Comparison of ENCODE assay signal across 9 mouse cellular contexts in the genomic region with DNA sequence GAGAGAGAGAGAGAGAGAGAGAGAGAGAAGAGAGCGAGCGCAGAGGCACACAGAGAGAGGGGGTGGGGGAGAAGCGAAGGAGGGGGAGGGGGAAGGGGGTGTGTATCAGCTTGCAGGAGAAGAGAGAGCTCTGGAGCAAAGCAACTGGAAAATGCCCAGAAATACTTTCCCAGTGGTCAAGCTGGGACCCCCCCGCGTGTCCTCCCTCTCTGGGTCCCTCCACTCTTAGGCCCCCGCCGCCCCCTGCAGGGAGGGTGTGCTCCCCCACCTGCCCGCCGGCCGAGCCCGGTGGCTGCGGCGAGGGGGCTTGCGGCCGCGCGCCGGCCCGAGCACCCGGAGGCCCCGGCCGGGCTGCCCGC. TPM values are rescaled to one million over a fixed set of nuclear protein-coding genes. Genes with fewer than 3 reads are reported as not detected.
DNase-seq lines count a peak whose midpoint lies in the region; ATAC-seq lines count a peak whose summit lies in the region.
"Had no signal": no experiment of that assay in that cellular context is flagged by ENCODE, and none has a peak within 500 bp of the region (broad histone marks: within the 10 kb centered on the region; RNA-seq: fewer than 3 reads in every experiment).

No protein-coding gene starts in this region.

- 0% methylated on average over 2 of the region's 23 CpGs for WGBS in forebrain, embryonic 12.5 days
- WGBS in limb, embryonic 10.5 days, result 3% methylated on average over 19 of the region's 23 CpGs
- WGBS in neural tube, embryonic 13.5 days, result 0% methylated on average over 1 of the region's 23 CpGs

- no peaks in the 10 kb centered on the region for H3K9me3 ChIP-seq in forebrain, embryonic 12.5 days
- H3K9me3 ChIP-seq in limb, embryonic 10.5 days (replicated peaks), result no peaks in the 10 kb centered on the region
- no peaks in the 10 kb centered on the region for H3K9me3 ChIP-seq in neural tube, embryonic 13.5 days

- H3K27ac ChIP-seq in forebrain, embryonic 12.5 days, result peak overlapping the region; percentile 100
- peak overlapping the region; percentile 98 for H3K27ac ChIP-seq in limb, embryonic 10.5 days
- H3K27ac ChIP-seq in neural tube, embryonic 13.5 days (replicated peaks), result peak overlapping the region; percentile 99

- intact Hi-C loops in left cerebral cortex, postnatal 36 days (cut with DNase I), result loop anchor here (5.0 to 10.0 kb wide), 2 partner anchors 187 to 810 kb away; no protein-coding TSS in a partner anchor

- DNase-seq in left cerebral cortex, postnatal 36 days (ENCODE audit: low spot score in 2 of 2), result peak; percentile 14 to 16
- DNase-seq in left cerebral cortex, adult 9 months (ENCODE audit: low spot score in 2 of 2), result no peak
- peak; percentile 44 to 53 for DNase-seq in cerebellum, postnatal 14 days
- DNase-seq in limb, embryonic 10.5 days (ENCODE audit: low spot score), result peak; percentile 69
- DNase-seq in urinary bladder, adult 18-20 months (ENCODE audit: low spot score in 2 of 2), result no peak

- peak overlapping the region; percentile 87 for H3K4me3 ChIP-seq in forebrain, embryonic 12.5 days (replicated peaks)
- H3K4me3 ChIP-seq in limb, embryonic 10.5 days, result peak overlapping the region; percentile 80
- peak overlapping the region; percentile 84 for H3K4me3 ChIP-seq in neural tube, embryonic 13.5 days

- peak; percentile 32 for ATAC-seq in forebrain, embryonic 12.5 days (ENCODE audit: low FRiP score)
- peak; percentile 34 for ATAC-seq in neural tube, embryonic 13.5 days (ENCODE audit: low read depth)
- ATAC-seq in megakaryocyte-erythroid progenitor cell, adult 5-6 weeks (replicated peaks; ENCODE audit: low FRiP score, low TSS enrichment, poor library complexity, severe bottlenecking), result no peak

- H3K4me2 ChIP-seq in forebrain, embryonic 12.5 days, result peak overlapping the region; percentile 70
- peak overlapping the region; percentile 71 for H3K4me2 ChIP-seq in neural tube, embryonic 13.5 days

- no peaks in the 10 kb centered on the region for H3K27me3 ChIP-seq in forebrain, embryonic 12.5 days
- peaks cover 66% of the 10 kb centered on the region for H3K27me3 ChIP-seq in limb, embryonic 10.5 days (ENCODE audit: low read depth, poor library complexity, severe bottlenecking)
- H3K27me3 ChIP-seq in neural tube, embryonic 13.5 days, result peaks cover 8% of the 10 kb centered on the region; the same call in 1 of the 2 replicates

- peak overlapping the region; percentile 99 for H3K9ac ChIP-seq in forebrain, embryonic 12.5 days
- peak overlapping the region; percentile 99 for H3K9ac ChIP-seq in neural tube, embryonic 13.5 days

- H3K4me1 ChIP-seq in forebrain, embryonic 12.5 days, result peaks cover 55% of the 10 kb centered on the region
- H3K4me1 ChIP-seq in limb, embryonic 10.5 days, result peaks cover 36% of the 10 kb centered on the region
- H3K4me1 ChIP-seq in neural tube, embryonic 13.5 days (replicated peaks), result peaks cover 55% of the 10 kb centered on the region

- no peaks in the 10 kb centered on the region for H3K36me3 ChIP-seq in forebrain, embryonic 12.5 days (replicated peaks)
- H3K36me3 ChIP-seq in limb, embryonic 10.5 days, result no peaks in the 10 kb centered on the region
- H3K36me3 ChIP-seq in neural tube, embryonic 13.5 days, result no peaks in the 10 kb centered on the region

RNA-seq across cellular contexts. Expression of a gene that starts 3.7 kb away (rescaled TPM):
- 10 to 100 TPM; 16.4 to 16.5 TPM for total RNA-seq in left cerebral cortex, postnatal 36 days (2021)
- polyA plus RNA-seq in forebrain, embryonic 12.5 days (2016; fragmentation: Nextera tagmentation; extraction: Ambion mirVana), result 23.1 and 27.7 TPM in 2 replicates
- polyA plus RNA-seq in limb, embryonic 10.5 days (2016; fragmentation: Nextera tagmentation; extraction: Ambion mirVana), result 0.90 and 0.91 TPM in 2 replicates
- 19.3 and 21.8 TPM in 2 replicates for polyA plus RNA-seq in neural tube, embryonic 13.5 days (2015; fragmentation: Nextera tagmentation; extraction: Ambion mirVana)
- total RNA-seq in megakaryocyte-erythroid progenitor cell, adult 5-6 weeks (2014; fragmentation: Nextera tagmentation), result not detected in 2 replicates
- 0.05 TPM in 1 of 2 replicates, not detected in the other for total RNA-seq in megakaryocyte-erythroid progenitor cell, adult 5-6 weeks (2017)
- total RNA-seq: common myeloid progenitor, adult 5-6 weeks had no signal

Comparison
In these comparisons a context has a peak if more than half of its experiments do, and no peak if none do; other contexts are left out.
1. DNase-seq: peak in left cerebral cortex, postnatal 36 days (2 of 2), cerebellum, postnatal 14 days (2 of 2) and limb, embryonic 10.5 days (single experiment); none in left cerebral cortex, adult 9 months (0 of 2) and urinary bladder, adult 18-20 months (0 of 2).
2. RNA of a gene that starts 3.7 kb away (polyA plus RNA-seq): 23.1 to 27.7 TPM in forebrain, embryonic 12.5 days and 19.3 to 21.8 TPM in neural tube, embryonic 13.5 days; 0.90 to 0.91 TPM in limb, embryonic 10.5 days; every median in the first group is over 10 times any median in the second.
3. Peak in every context shown above with its lines, with median percentiles within 50 percentile points of each other: H3K27ac ChIP-seq and H3K4me3 ChIP-seq.